Mouse (Mus musculus) MEL (cell line): ENCODE measurements at regions not wholly inside any gene's neighbourhood (a gene's known extent, or its start where the extent isn't known, plus 50 kb on each side); places are given as distances from the start of the nearest gene placed in this dataset.

ENCODE experiments used
- DNase-seq: peaks from one replicate; pipeline ENCODE4 v3.0.0; 2011; ENCODE audit warnings: low read depth, low spot score
- H3K27ac ChIP-seq: 2 replicates; pipeline ENCODE4 v1.5.1; 2012; ENCODE audit warnings: low read depth, mild to moderate bottlenecking, control low read depth, low read length, moderate library complexity; ENCODE audit not compliant: control insufficient read depth
- H3K27me3 ChIP-seq, 2 experiments: fragments of 150-350 bp in 1 of 2; sonication (generic) in 1 of 2; 2 replicates each; pipeline ENCODE4 v1.6.1; 2012; ENCODE audit warnings: low read length in 2 of 2, mild to moderate bottlenecking in 2 of 2, improper control_type of control experiment in 1 of 2, moderate library complexity in 1 of 2; ENCODE audit not compliant: insufficient read depth in 2 of 2, control insufficient read depth in 1 of 2
- H3K36me3 ChIP-seq, 2 experiments: 2 replicates each; pipeline ENCODE4 v1.6.1; 2012 to 2014; ENCODE audit warnings: low read length in 2 of 2, improper control_type of control experiment in 1 of 2, inconsistent platforms in 1 of 2, mild to moderate bottlenecking in 1 of 2; ENCODE audit not compliant: insufficient read depth in 2 of 2, control insufficient read depth in 1 of 2
- H3K4me1 ChIP-seq, 2 experiments: fragments of 150-350 bp in 1 of 2; sonication (generic) in 1 of 2; 2 replicates each; pipeline ENCODE4 v1.6.1; 2012; ENCODE audit warnings: low read length in 2 of 2, improper control_type of control experiment in 1 of 2, mild to moderate bottlenecking in 1 of 2; ENCODE audit not compliant: insufficient read depth in 2 of 2, control insufficient read depth in 1 of 2
- H3K4me3 ChIP-seq, 2 experiments: fragments of 150-350 bp in 1 of 2; sonication (generic) in 1 of 2; 2 replicates each; pipeline ENCODE4 v1.5.1; 2012; ENCODE audit warnings: low read depth in 2 of 2, low read length in 2 of 2, mild to moderate bottlenecking in 2 of 2, moderate library complexity in 2 of 2, control low read depth in 1 of 2, improper control_type of control experiment in 1 of 2; ENCODE audit not compliant: control insufficient read depth in 1 of 2, insufficient read depth in 1 of 2
- H3K79me2 ChIP-seq: 2 replicates; pipeline ENCODE4 v1.6.1; 2012; ENCODE audit warnings: mild to moderate bottlenecking, low read length, moderate library complexity; ENCODE audit not compliant: control insufficient read depth, poor library complexity, insufficient read depth
- H3K9ac ChIP-seq: 2 replicates; pipeline ENCODE4 v1.6.1; 2012; ENCODE audit warnings: low read depth, mild to moderate bottlenecking, control low read depth, low read length, moderate library complexity; ENCODE audit not compliant: control insufficient read depth, poor library complexity, severe bottlenecking
- H3K9me3 ChIP-seq: fragments of 150-350 bp; sonication (generic); replicated peaks from 2 replicates; pipeline ENCODE4 v1.6.1; 2012; ENCODE audit warnings: mild to moderate bottlenecking, low read length, improper control_type of control experiment, moderate library complexity; ENCODE audit not compliant: insufficient read depth
- BHLHE40 ChIP-seq: IDR thresholded peaks from 2 replicates; pipeline ENCODE4 v1.6.1; 2012; ENCODE audit warnings: low read depth, mild to moderate bottlenecking, inconsistent platforms, low read length, improper control_type of control experiment, borderline replicate concordance
- E2F4 ChIP-seq: IDR thresholded peaks from 2 replicates; pipeline ENCODE4 v1.6.1; 2011; ENCODE audit warnings: low read depth, low read length, improper control_type of control experiment, borderline replicate concordance
- GATA1 ChIP-seq: IDR thresholded peaks from 2 replicates; pipeline ENCODE4 v1.6.1; 2011; ENCODE audit warnings: low read depth, low read length, improper control_type of control experiment
- JUND ChIP-seq: IDR thresholded peaks from 2 replicates; pipeline ENCODE4 v1.6.1; 2011; ENCODE audit warnings: low read depth, mild to moderate bottlenecking, improper control_type of control experiment, low read length
- KAT2A ChIP-seq: conservative IDR thresholded peaks from 2 replicates; pipeline ENCODE4 v1.6.1; 2012; ENCODE audit warnings: low read depth, low read length, improper control_type of control experiment, inconsistent platforms
- MAZ ChIP-seq: IDR thresholded peaks from 2 replicates; pipeline ENCODE4 v1.6.1; 2012; ENCODE audit warnings: low read depth, mild to moderate bottlenecking, inconsistent platforms, low read length, improper control_type of control experiment
- MXI1 ChIP-seq: IDR thresholded peaks from 2 replicates; pipeline ENCODE4 v1.6.1; 2011; ENCODE audit warnings: mild to moderate bottlenecking, low read depth, low read length, improper control_type of control experiment
- NRF1 ChIP-seq: IDR thresholded peaks from 2 replicates; pipeline ENCODE4 v1.6.1; 2014; ENCODE audit warnings: low read depth, mild to moderate bottlenecking, inconsistent platforms, low read length, improper control_type of control experiment, moderate library complexity; ENCODE audit not compliant: poor library complexity, insufficient read depth, severe bottlenecking
- TAL1 ChIP-seq: IDR thresholded peaks from 2 replicates; pipeline ENCODE4 v1.6.1; 2012; ENCODE audit warnings: mild to moderate bottlenecking, inconsistent platforms, low read length, moderate library complexity, mixed read lengths
- TCF12 ChIP-seq: IDR thresholded peaks from 2 replicates; pipeline ENCODE4 v1.6.1; 2014; ENCODE audit warnings: low read depth, mild to moderate bottlenecking, inconsistent platforms, low read length, improper control_type of control experiment, moderate library complexity
- UBTF ChIP-seq: IDR thresholded peaks from 2 replicates; pipeline ENCODE4 v1.6.1; 2012; ENCODE audit warnings: low read depth, mild to moderate bottlenecking, inconsistent platforms, low read length, improper control_type of control experiment, moderate library complexity, borderline replicate concordance; ENCODE audit not compliant: insufficient read depth
- USF1 ChIP-seq: IDR thresholded peaks from 2 replicates; pipeline ENCODE4 v1.6.1; 2014; ENCODE audit warnings: low read depth, mild to moderate bottlenecking, inconsistent platforms, low read length, improper control_type of control experiment, moderate library complexity

DNA sequence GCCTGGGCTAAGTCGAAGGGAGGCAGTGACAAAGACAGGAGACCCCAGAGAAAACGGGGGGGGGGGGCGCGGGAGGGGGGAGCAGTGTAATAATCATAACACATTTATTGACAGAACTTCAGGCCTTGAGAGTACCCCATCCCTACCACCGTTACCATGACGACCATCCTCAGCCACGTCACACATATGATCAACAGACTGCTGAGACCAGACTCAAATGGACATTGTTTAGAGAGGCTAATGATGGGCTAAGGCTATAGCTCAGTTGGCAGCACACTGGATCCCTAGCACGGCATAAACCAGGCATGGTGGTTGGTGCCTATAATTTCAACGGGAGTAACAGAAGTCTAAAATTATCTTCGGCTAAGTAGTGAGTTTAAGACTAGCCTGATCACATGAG lies 565.8 kb upstream of the Adam5 start:
- TF ChIP-seq E2F4 = no peak
- TF ChIP-seq BHLHE40 = no peak
- no peak for TF ChIP-seq TAL1
- TF ChIP-seq MXI1 = no peak
- no peak for TF ChIP-seq NRF1
- no peak for TF ChIP-seq MAZ
- TF ChIP-seq KAT2A = no peak
- no peak for TF ChIP-seq UBTF
- TF ChIP-seq GATA1 = no peak
- no peak for TF ChIP-seq USF1
- no peak overlapping the region for H3K4me3 ChIP-seq

DNA sequence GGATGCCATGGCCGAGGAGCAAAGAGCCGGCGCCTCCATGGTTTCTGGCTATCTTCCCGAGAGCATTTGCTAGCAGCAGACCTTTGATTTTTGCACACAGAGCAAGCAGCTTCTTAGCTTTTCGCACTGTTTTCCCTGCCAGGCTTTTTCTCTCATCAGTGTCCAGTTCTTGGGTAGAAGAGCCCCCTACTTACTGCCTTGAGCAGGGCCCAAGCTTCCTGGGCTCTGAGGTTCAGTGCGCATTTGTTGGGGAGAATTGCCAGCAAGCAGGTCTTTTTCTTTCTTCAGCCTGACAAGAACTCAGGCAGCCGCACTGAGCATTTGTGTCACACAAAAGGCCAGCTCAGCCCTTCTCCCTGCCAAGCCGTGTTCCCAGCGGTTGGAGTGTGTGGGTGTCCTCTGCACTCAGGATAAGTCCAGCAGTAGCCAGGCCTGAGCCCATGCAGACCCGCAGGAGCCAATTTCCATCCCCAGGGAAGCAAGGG lies 565.2 kb upstream of the Adam5 start:
- Histone ChIP-seq H3K27me3 (no peaks in the 10 kb centered on the region), H3K79me2 (no peaks in the 10 kb centered on the region), H3K27ac (no peak overlapping the region), H3K9ac (no peak overlapping the region), H3K36me3 (no peaks in the 10 kb centered on the region), H3K4me1 (no peaks in the 10 kb centered on the region), H3K9me3 (no peaks in the 10 kb centered on the region), H3K4me3 (no peak overlapping the region)
- DNase-seq = no peak
- no peak for TF ChIP-seq JUND

More for the DNA sequence above, 565.8 kb upstream of the Adam5 start:
- no peaks in the 10 kb centered on the region for H3K27me3 ChIP-seq
- no peak overlapping the region for H3K9ac ChIP-seq
- no peaks in the 10 kb centered on the region for H3K9me3 ChIP-seq
- no peak overlapping the region for H3K27ac ChIP-seq
- DNase-seq = no peak
- H3K4me1 ChIP-seq = no peaks in the 10 kb centered on the region
- no peaks in the 10 kb centered on the region for H3K36me3 ChIP-seq
- H3K79me2 ChIP-seq = no peaks in the 10 kb centered on the region

DNA sequence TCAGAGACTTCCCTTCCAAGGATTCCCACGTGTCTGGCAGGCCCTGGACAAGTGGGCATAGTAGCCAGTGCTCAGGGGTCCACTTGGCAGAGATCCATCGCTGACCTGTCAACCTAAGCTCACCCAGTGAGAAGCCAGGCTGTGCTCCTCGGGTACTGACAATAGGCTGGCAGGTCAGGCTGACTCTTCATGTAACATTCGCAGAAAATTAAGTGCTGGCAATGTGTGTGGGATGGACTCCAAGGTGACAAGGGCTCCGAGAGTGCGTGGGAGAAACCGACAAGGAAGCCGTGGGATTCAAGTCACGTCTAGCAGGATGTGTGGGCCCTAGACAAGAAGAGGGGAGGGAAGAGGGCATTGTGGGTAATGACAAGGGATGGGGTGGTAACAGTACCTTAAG lies 564.6 kb upstream of the Adam5 start:
- no peak for TF ChIP-seq TCF12
- no peaks in the 10 kb centered on the region for H3K9me3 ChIP-seq
- no peaks in the 10 kb centered on the region for H3K36me3 ChIP-seq
- no peaks in the 10 kb centered on the region for H3K4me1 ChIP-seq
- DNase-seq = no peak
- no peaks in the 10 kb centered on the region for H3K79me2 ChIP-seq
- H3K4me3 ChIP-seq = no peak overlapping the region
- H3K9ac ChIP-seq = no peak overlapping the region
- H3K27me3 ChIP-seq = no peaks in the 10 kb centered on the region
- H3K27ac ChIP-seq = no peak overlapping the region
